Mouse (Mus musculus) lung, embryonic 16.5 days (tissue): Measurements from ENCODE around the gene Ccdc102a. TPM values are rescaled to one million over a fixed set of nuclear protein-coding genes. Genes with fewer than 3 reads are reported as not detected.

Source experiments
- ATAC-seq: fragments of 200-750 bp; cut with Nextera tagmentation; 2 replicates; pipeline ENCODE4 v1.8.0; 2017; ENCODE audit warnings: low read depth, mild to moderate bottlenecking, moderate library complexity
- H3K27ac ChIP-seq: fragments of 300-500 bp; sonication (generic); 2 replicates; pipeline ENCODE4 v1.5.1; 2014; ENCODE audit warnings: mild to moderate bottlenecking, control low read depth, low read length
- H3K27me3 ChIP-seq: fragments of 300-500 bp; sonication (generic); 2 replicates; pipeline ENCODE4 v1.6.1; 2014; ENCODE audit warnings: low read depth, low read length, mixed read lengths; ENCODE audit not compliant: control insufficient read depth, insufficient read depth
- H3K36me3 ChIP-seq: fragments of 300-500 bp; sonication (generic); 2 replicates; pipeline ENCODE4 v1.6.1; 2014; ENCODE audit warnings: low read length; ENCODE audit not compliant: control insufficient read depth, insufficient read depth
- H3K4me1 ChIP-seq: fragments of 300-500 bp; sonication (generic); replicated peaks from 2 replicates; pipeline ENCODE4 v1.6.1; 2014; ENCODE audit warnings: low read length, mixed read lengths; ENCODE audit not compliant: control insufficient read depth, insufficient read depth
- H3K4me2 ChIP-seq: fragments of 300-500 bp; sonication (generic); 2 replicates; pipeline ENCODE4 v1.6.1; 2014; ENCODE audit warnings: low read depth, low read length, control low read depth
- H3K4me3 ChIP-seq: fragments of 300-500 bp; sonication (generic); 2 replicates; pipeline ENCODE4 v1.5.1; 2014; ENCODE audit warnings: mild to moderate bottlenecking, low read length, control low read depth
- H3K9ac ChIP-seq: fragments of 300-500 bp; sonication (generic); 2 replicates; pipeline ENCODE4 v1.6.1; 2014; ENCODE audit warnings: low read length, control low read depth
- H3K9me3 ChIP-seq: fragments of 300-500 bp; sonication (generic); 2 replicates; pipeline ENCODE4 v1.6.1; 2016; ENCODE audit warnings: low read length; ENCODE audit not compliant: control insufficient read depth
- WGBS: fragments of 180-500 bp; shearing (Covaris S2); extraction: QIAGEN DNeasy Blood & Tissue Kit; methylation state at CpG from one replicate; pipeline ENCODE4 v1.1.7; 2014; 5-methylcytosine and 5-hydroxymethylcytosine counted together
- polyA plus RNA-seq: library from polyadenylated mRNA; unstranded; fragments of >200 nt; fragmentation: Nextera tagmentation; extraction: Ambion mirVana; gene quantifications from 2 replicates; pipeline ENCODE4 v1.2.1, GENCODE M21; 2015

The Ccdc102a gene
- polyA plus RNA-seq, 1 experiment from 2014 or later, result 18.5 TPM

DNA sequence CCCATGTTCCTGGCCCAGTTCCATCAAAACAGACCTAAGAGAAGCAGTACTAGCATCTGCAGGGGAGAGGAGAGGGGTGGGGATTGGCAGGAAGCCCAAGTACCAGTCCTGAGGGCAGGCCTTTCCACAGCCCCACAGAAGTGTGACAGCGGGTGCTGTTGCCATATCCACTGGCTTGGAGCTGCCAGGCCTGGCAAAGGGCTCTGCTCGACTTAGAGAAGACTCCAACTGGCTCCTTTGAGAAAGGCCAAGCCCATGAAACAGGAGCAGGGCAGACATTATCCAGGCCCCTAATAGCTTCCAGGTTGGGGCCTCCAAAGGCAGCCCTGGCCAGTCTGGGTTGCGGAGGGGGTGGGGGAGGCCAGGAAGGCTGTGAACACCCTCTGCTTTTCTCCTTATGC lies 3.2 kb downstream of the Ccdc102a start:
- H3K9ac ChIP-seq, result peak overlapping the region; percentile 6; the same call in 1 of the 2 replicates
- 29% methylated on average over 3 of the region's 3 CpGs for WGBS
- H3K9me3 ChIP-seq, result no peaks in the 10 kb centered on the region
- H3K4me2 ChIP-seq, result 0 out of 2 replicates have a peak overlapping the region, but pooled peaks have one; percentile 7
- H3K27me3 ChIP-seq, result no peaks in the 10 kb centered on the region
- H3K4me1 ChIP-seq, result peaks cover 43% of the 10 kb centered on the region
- H3K4me3 ChIP-seq, result no peak overlapping the region
- H3K36me3 ChIP-seq, result peaks cover 9% of the 10 kb centered on the region; the same call in 1 of the 2 replicates
- H3K27ac ChIP-seq, result peak overlapping the region; percentile 35
- ATAC-seq, result peak; percentile 21

DNA sequence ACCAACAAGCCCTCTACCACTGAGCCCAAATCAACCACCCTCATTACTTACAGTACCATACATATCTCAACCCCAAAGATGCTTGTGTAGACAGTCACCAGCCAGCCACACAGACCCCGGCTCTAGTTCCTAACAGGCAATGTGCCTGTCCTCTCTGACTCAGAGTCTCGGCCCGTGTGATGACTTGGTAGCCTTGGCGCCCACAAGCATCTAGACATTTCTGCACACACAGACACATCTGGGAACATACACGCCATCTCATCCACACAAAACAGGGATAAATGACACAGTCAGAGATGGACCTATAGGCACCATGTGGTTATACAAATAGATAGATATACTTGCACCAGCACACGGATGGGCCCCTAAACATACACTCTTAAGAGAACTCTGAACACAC lies 3.6 kb downstream of the Ccdc102a start:
- no peaks in the 10 kb centered on the region for H3K9me3 ChIP-seq
- ATAC-seq, result no peak
- peaks cover 43% of the 10 kb centered on the region for H3K4me1 ChIP-seq
- H3K36me3 ChIP-seq, result peaks cover 9% of the 10 kb centered on the region
- H3K27me3 ChIP-seq, result no peaks in the 10 kb centered on the region
- 70% methylated on average over 6 of the region's 6 CpGs for WGBS
- no peak overlapping the region for H3K4me2 ChIP-seq
- no peak overlapping the region for H3K9ac ChIP-seq
- H3K27ac ChIP-seq, result no peak overlapping the region
- no peak overlapping the region for H3K4me3 ChIP-seq

DNA sequence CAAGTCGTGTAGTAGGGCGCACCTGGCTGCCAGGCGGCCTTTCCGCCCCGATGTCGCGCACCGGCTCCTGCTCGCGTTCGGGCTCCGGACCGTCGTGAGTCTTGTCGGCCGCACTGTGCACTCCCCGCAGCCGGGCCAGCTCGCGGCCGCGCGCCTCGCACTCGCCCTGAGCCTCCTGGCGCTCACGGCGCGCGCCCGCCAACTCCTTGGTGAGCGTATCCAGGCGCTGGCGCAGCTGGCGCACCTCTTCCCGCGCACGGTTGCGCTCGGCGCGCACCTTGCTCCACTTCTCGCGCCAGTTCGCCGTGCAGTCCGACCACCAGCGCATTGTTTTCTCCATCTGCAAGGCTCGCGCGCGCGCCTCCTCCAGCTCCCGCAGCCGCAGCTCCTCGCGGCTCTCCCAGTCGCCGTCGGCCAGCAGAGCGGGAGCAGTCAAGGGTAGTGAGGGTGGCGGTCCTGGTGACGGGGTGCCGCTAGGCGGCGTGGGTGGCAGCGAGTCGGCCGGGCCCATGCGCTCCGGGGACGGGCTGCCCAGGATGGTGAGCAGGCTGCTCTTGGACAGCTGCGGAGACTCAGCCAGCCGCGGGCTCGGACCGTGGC lies 4.7 kb downstream of the Ccdc102a start:
- Histone ChIP-seq H3K27ac (no peak overlapping the region), H3K27me3 (no peaks in the 10 kb centered on the region), H3K4me2 (peak overlapping the region; percentile 66), H3K4me3 (peak overlapping the region; percentile 37), H3K9ac (peak overlapping the region; percentile 48), H3K4me1 (peaks cover 43% of the 10 kb centered on the region), H3K9me3 (no peaks in the 10 kb centered on the region), H3K36me3 (peaks cover 14% of the 10 kb centered on the region)
- peak; percentile 23; the same call in 1 of the 2 replicates for ATAC-seq
- WGBS, result 15% methylated on average over 75 of the region's 77 CpGs

DNA sequence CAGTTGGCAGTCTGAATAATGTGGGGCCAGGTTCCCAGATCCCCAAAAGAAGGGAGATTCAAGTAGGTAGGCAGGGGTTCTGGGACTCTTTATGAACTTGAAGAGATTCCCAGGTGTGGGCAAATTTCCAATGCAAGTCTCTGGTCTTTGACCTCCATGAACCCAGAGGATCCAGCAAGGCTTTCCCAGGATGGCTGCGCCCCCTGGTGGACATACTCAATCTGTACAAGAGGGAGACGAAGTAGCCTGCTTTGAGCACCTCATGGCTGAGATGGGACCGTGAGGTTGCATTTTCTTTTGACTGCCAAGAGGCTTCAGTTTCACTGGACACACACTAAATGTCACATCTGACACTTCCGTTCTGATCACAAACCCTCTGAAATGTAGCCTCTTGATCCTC lies 9.1 kb downstream of the Ccdc102a start:
- ATAC-seq, result no peak
- no peak overlapping the region for H3K4me3 ChIP-seq
- 8% methylated on average over 4 of the region's 4 CpGs for WGBS
- no peak overlapping the region for H3K9ac ChIP-seq
- H3K27me3 ChIP-seq, result no peaks in the 10 kb centered on the region
- H3K36me3 ChIP-seq, result peaks cover 32% of the 10 kb centered on the region
- H3K4me2 ChIP-seq, result no peak overlapping the region
- H3K4me1 ChIP-seq, result peaks cover 35% of the 10 kb centered on the region
- peak overlapping the region; percentile 68 for H3K27ac ChIP-seq
- no peaks in the 10 kb centered on the region for H3K9me3 ChIP-seq

- Histone ChIP-seq H3K9me3 (no peaks in the 10 kb centered on the region), H3K4me3 (no peak overlapping the region), H3K36me3 (peaks cover 32% of the 10 kb centered on the region), H3K27ac (peak overlapping the region; percentile 68), H3K4me1 (peaks cover 25% of the 10 kb centered on the region), H3K4me2 (no peak overlapping the region), H3K9ac (no peak overlapping the region), H3K27me3 (no peaks in the 10 kb centered on the region)
- no peak for ATAC-seq
- 79% methylated on average over 18 of the region's 18 CpGs for WGBS
Observed at GRCm38 (mm10) chr8:94907591-94908300, 10.2 kb downstream of the Ccdc102a start.

DNA sequence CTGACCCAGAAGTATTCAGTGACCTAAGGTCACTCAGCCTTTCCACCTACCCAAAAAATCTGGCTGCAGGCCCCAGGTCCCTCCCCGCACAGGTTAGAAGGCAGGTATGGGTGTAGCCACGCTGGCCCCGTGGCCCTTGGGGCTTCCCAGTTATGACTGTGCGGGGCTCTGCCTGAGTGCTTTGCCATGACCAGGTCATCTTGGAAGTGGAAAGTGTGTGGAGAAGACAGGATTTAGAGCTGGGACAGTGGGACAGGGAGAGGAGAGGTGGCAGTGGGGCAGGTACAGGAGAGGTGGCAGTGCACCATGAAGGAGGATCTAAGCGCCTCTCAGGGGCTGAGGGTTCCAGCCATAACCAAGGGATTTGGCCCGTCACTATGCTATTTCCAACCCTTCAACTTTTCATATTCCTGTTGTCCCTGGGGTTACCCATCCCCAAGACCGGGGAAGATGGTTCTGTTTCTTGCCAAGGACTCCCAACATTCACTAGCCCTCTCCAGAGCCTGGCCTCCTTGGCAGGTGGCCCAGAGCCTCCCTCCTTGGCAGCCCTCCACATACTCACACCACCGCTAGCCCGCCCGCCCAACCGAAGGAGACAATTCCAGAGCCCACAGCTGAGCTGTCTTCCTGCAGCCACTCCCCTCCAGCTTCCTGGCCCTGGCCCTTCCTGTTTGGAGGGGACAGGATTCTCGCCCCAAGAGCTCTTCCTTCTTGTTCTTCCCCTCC lies 13.3 kb downstream of the Ccdc102a start:
- H3K4me1 ChIP-seq, result peaks cover 33% of the 10 kb centered on the region
- H3K27ac ChIP-seq, result peak overlapping the region; percentile 90
- H3K9ac ChIP-seq, result peak overlapping the region; percentile 17
- H3K9me3 ChIP-seq, result no peaks in the 10 kb centered on the region
- WGBS, result 45% methylated on average over 12 of the region's 12 CpGs
- H3K27me3 ChIP-seq, result no peaks in the 10 kb centered on the region
- H3K4me3 ChIP-seq, result no peak overlapping the region
- peak; percentile 80 for ATAC-seq
- 0 out of 2 replicates have a peak overlapping the region, but pooled peaks have one; percentile 13 for H3K4me2 ChIP-seq
- H3K36me3 ChIP-seq, result peaks cover 34% of the 10 kb centered on the region

- H3K4me2 ChIP-seq, result no peak overlapping the region
- no peaks in the 10 kb centered on the region for H3K9me3 ChIP-seq
- no peak for ATAC-seq
- no peak overlapping the region for H3K4me3 ChIP-seq
- no peak overlapping the region for H3K27ac ChIP-seq
- no peaks in the 10 kb centered on the region for H3K27me3 ChIP-seq
- peaks cover 41% of the 10 kb centered on the region for H3K4me1 ChIP-seq
- H3K36me3 ChIP-seq, result peaks cover 34% of the 10 kb centered on the region
- H3K9ac ChIP-seq, result no peak overlapping the region
- 65% methylated on average over 12 of the region's 12 CpGs for WGBS
Observed at GRCm38 (mm10) chr8:94903709-94904108, 14.2 kb downstream of the Ccdc102a start.

GRCm38 (mm10) chr8:94901031-94901430 lies 16.9 kb downstream of the Ccdc102a start:
- ATAC-seq, result peak; percentile 21; the same call in 1 of the 2 replicates
- no peaks in the 10 kb centered on the region for H3K27me3 ChIP-seq
- peak overlapping the region; percentile 80 for H3K27ac ChIP-seq
- H3K4me3 ChIP-seq, result no peak overlapping the region
- H3K4me2 ChIP-seq, result no peak overlapping the region; the same call in 1 of the 2 replicates
- peaks cover 40% of the 10 kb centered on the region for H3K4me1 ChIP-seq
- H3K9ac ChIP-seq, result peak overlapping the region; percentile 39
- peaks cover 16% of the 10 kb centered on the region for H3K36me3 ChIP-seq
- 8% methylated on average over 5 of the region's 5 CpGs for WGBS
- no peaks in the 10 kb centered on the region for H3K9me3 ChIP-seq

DNA sequence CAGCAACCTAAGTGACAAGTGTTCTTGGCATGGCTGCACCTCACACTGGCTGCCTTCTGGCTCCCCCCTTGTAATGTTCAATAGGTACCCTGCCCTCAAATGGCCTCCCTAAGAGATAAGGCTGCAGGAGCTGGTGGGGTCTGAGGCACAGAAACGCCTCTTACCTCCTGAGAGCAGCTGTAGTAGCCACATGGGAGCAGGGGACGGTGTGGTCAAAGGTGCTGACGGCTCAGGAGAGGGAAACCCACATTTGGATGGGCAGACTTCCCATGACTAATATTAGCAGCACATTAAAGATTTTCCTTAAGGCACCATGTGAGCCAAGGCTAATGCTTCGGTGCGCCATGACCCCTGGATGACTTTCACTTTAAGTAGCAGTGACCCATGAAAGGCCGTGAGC lies 17.3 kb downstream of the Ccdc102a start:
- no peaks in the 10 kb centered on the region for H3K27me3 ChIP-seq
- peak overlapping the region; percentile 39; the same call in 1 of the 2 replicates for H3K9ac ChIP-seq
- WGBS, result 20% methylated on average over 6 of the region's 6 CpGs
- H3K36me3 ChIP-seq, result peaks cover 12% of the 10 kb centered on the region
- peak overlapping the region; percentile 80 for H3K27ac ChIP-seq
- no peak for ATAC-seq
- no peak overlapping the region; the same call in 1 of the 2 replicates for H3K4me2 ChIP-seq
- no peaks in the 10 kb centered on the region for H3K9me3 ChIP-seq
- no peak overlapping the region for H3K4me3 ChIP-seq
- peaks cover 36% of the 10 kb centered on the region for H3K4me1 ChIP-seq
